Mouse (Mus musculus) cerebellum, adult (tissue): Measurements from ENCODE around the gene Irx1.

ENCODE experiments used
- ATAC-seq: cut with Nextera tagmentation; 2 replicates; pipeline ENCODE4 v1.9.2; 2017; ENCODE audit warnings: mild to moderate bottlenecking, moderate library complexity, mixed read lengths; ENCODE audit not compliant: insufficient number of reproducible peaks, low FRiP score, low TSS enrichment

Irx1 gene

GRCm38 (mm10) chr13:71949859-71950258, 13.7 kb downstream of the Irx1 start:
- no peak for ATAC-seq

GRCm38 (mm10) chr13:71910361-71910760, 53.2 kb downstream of the Irx1 start:
- no peak for ATAC-seq
